In the genomic region with DNA sequence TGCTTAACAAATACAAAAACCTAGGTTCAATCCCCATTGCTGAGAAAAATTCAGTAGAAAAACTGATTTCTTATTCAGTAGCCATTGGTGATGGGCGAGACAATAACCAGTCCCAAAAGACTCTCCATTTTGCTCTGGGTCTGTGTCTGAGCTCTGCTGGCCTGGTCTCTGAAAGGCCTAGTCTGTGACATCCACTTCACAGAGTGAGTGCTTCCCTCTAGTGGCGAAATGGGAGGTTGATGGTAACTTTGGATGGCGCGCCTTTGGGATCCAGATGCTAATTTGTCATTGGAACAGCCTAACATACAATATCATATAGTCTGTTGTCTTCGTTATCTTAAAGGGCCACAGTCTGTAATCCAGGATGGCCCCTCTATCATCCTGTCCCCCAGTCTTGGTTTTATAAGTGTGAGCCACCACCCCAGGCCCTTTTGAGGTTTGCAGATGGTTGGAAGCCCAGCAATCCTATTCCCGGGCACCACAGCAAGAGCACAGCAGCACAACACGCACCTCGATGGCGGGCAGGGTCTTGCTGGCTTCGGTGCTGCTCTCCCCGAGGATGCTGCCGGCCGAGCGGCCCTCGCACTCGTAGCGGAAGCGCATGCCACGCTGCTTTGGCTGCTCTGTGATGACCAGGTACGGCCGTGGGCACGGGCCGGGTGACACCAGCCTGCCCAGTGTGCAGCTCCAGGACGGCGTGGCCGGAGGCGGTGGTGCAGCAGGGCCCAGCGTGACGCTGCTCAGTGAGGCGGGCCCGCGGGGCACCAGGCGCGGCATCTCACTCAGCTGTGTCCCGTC, we compare ENCODE assay signal across 8 mouse cellular contexts. TPM values are rescaled to one million over a fixed set of nuclear protein-coding genes. Genes with fewer than 3 reads are reported as not detected.
A peak's percentile ranks its signal among the peaks of the same experiment; 100 is the strongest.
DNase-seq lines count a peak whose midpoint lies in the region; ATAC-seq lines count a peak whose summit lies in the region.

No protein-coding gene starts in this region.

- H3K27me3 ChIP-seq in embryonic facial prominence, embryonic 10.5 days (replicated peaks; ENCODE audit: low read depth, poor library complexity, severe bottlenecking), result peaks cover 24% of the 10 kb centered on the region
- H3K27me3 ChIP-seq in limb, embryonic 13.5 days, result peaks cover 19% of the 10 kb centered on the region
- H3K27me3 ChIP-seq in midbrain, embryonic 15.5 days (replicated peaks), result 0 out of 2 replicates have a peak, but pooled peaks cover 2% of the 10 kb centered on the region

- DNase-seq in A20 (ENCODE audit: low read depth, low spot score), result peak; percentile 75
- peak; percentile 85 for DNase-seq in adrenal gland, postnatal 10 days
- peak; percentile 80 for DNase-seq in embryonic facial prominence, embryonic 10.5 days (ENCODE audit: low spot score)
- peak; percentile 70 for DNase-seq in heart, adult 8-10 months (ENCODE audit: low spot score)
- DNase-seq in kidney, adult 8-10 months, result peak; percentile 68 to 85
- DNase-seq in spleen, postnatal 10 days (ENCODE audit: low spot score in 2 of 2), result peak; percentile 59 to 76

- WGBS in embryonic facial prominence, embryonic 10.5 days, result 6% methylated on average over 35 of the region's 35 CpGs
- 8% methylated on average over 35 of the region's 35 CpGs for WGBS in limb, embryonic 13.5 days
- 3% methylated on average over 35 of the region's 35 CpGs for WGBS in midbrain, embryonic 15.5 days

- no peaks in the 10 kb centered on the region for H3K36me3 ChIP-seq in embryonic facial prominence, embryonic 10.5 days (replicated peaks)
- H3K36me3 ChIP-seq in limb, embryonic 13.5 days, result 0 out of 2 replicates have a peak, but pooled peaks cover 4% of the 10 kb centered on the region
- no peaks in the 10 kb centered on the region for H3K36me3 ChIP-seq in midbrain, embryonic 15.5 days (replicated peaks)

- H3K9me3 ChIP-seq in embryonic facial prominence, embryonic 10.5 days, result no peaks in the 10 kb centered on the region
- no peaks in the 10 kb centered on the region for H3K9me3 ChIP-seq in limb, embryonic 13.5 days
- H3K9me3 ChIP-seq in midbrain, embryonic 15.5 days, result no peaks in the 10 kb centered on the region

- ATAC-seq in limb, embryonic 13.5 days (ENCODE audit: low FRiP score, low read depth), result peak; percentile 71; the same call in 1 of the 2 replicates
- peak; percentile 88 for ATAC-seq in midbrain, embryonic 15.5 days (replicated peaks)

- H3K9ac ChIP-seq in limb, embryonic 13.5 days, result peak overlapping the region; percentile 68
- peak overlapping the region; percentile 38 for H3K9ac ChIP-seq in midbrain, embryonic 15.5 days

- peak overlapping the region; percentile 50 for H3K4me3 ChIP-seq in embryonic facial prominence, embryonic 10.5 days
- peak overlapping the region; percentile 38 for H3K4me3 ChIP-seq in limb, embryonic 13.5 days
- peak overlapping the region; percentile 32 for H3K4me3 ChIP-seq in midbrain, embryonic 15.5 days

- peaks cover 6% of the 10 kb centered on the region for H3K4me1 ChIP-seq in embryonic facial prominence, embryonic 10.5 days
- peaks cover 5% of the 10 kb centered on the region; the same call in 1 of the 2 replicates for H3K4me1 ChIP-seq in limb, embryonic 13.5 days
- H3K4me1 ChIP-seq in midbrain, embryonic 15.5 days, result 0 out of 2 replicates have a peak, but pooled peaks cover 9% of the 10 kb centered on the region

- peak overlapping the region; percentile 31; the same call in 1 of the 2 replicates for H3K27ac ChIP-seq in embryonic facial prominence, embryonic 10.5 days (replicated peaks)
- no peak overlapping the region for H3K27ac ChIP-seq in limb, embryonic 13.5 days
- H3K27ac ChIP-seq in midbrain, embryonic 15.5 days, result peak overlapping the region; percentile 60

- H3K4me2 ChIP-seq in limb, embryonic 13.5 days (replicated peaks), result peak overlapping the region; percentile 65
- peak overlapping the region; percentile 51 for H3K4me2 ChIP-seq in midbrain, embryonic 15.5 days

RNA-seq across cellular contexts. Expression of a gene that starts 10.0 kb away (rescaled TPM):
- 10 to 100 TPM; 18.8 to 21.6 TPM for total RNA-seq in adrenal gland, postnatal 10 days (2021)
- polyA plus RNA-seq in embryonic facial prominence, embryonic 10.5 days (2016; fragmentation: Nextera tagmentation; extraction: Ambion mirVana), result 3.5 and 4.2 TPM in 2 replicates
- total RNA-seq in heart, adult 8-10 months (2022), result 1 to 10 TPM; 6.4 to 9.2 (median 7.7) TPM
- polyA plus RNA-seq in limb, embryonic 13.5 days (2015; fragmentation: Nextera tagmentation; extraction: Ambion mirVana), result 9.1 and 9.6 TPM in 2 replicates
- polyA plus RNA-seq in midbrain, embryonic 15.5 days (2015; fragmentation: Nextera tagmentation; extraction: Ambion mirVana), result 5.5 and 5.9 TPM in 2 replicates

RNA-seq across cellular contexts. Expression of a gene that starts 14.9 kb away (rescaled TPM):
- 10 to 100 TPM; 29.6 to 58.3 TPM for total RNA-seq in adrenal gland, postnatal 10 days (2021)
- polyA plus RNA-seq in embryonic facial prominence, embryonic 10.5 days (2016; fragmentation: Nextera tagmentation; extraction: Ambion mirVana), result 58.0 and 58.9 TPM in 2 replicates
- total RNA-seq in heart, adult 8-10 months (2022), result 10 to 100 TPM in 3 of 4 experiments, 1 to 10 TPM in 1; 9.6 to 16.8 (median 12.1) TPM
- polyA plus RNA-seq in limb, embryonic 13.5 days (2015; fragmentation: Nextera tagmentation; extraction: Ambion mirVana), result 62.2 and 64.6 TPM in 2 replicates
- 67.2 and 69.1 TPM in 2 replicates for polyA plus RNA-seq in midbrain, embryonic 15.5 days (2015; fragmentation: Nextera tagmentation; extraction: Ambion mirVana)

RNA-seq across cellular contexts. Expression of a gene that starts 41.8 kb away (rescaled TPM):
- total RNA-seq in adrenal gland, postnatal 10 days (2021), result 10 to 100 TPM; 54.7 to 56.2 TPM
- 187 and 191 TPM in 2 replicates for polyA plus RNA-seq in embryonic facial prominence, embryonic 10.5 days (2016; fragmentation: Nextera tagmentation; extraction: Ambion mirVana)
- 10 to 100 TPM; 44.9 to 65.4 (median 52.1) TPM for total RNA-seq in heart, adult 8-10 months (2022)
- 167 and 179 TPM in 2 replicates for polyA plus RNA-seq in limb, embryonic 13.5 days (2015; fragmentation: Nextera tagmentation; extraction: Ambion mirVana)
- 142 and 155 TPM in 2 replicates for polyA plus RNA-seq in midbrain, embryonic 15.5 days (2015; fragmentation: Nextera tagmentation; extraction: Ambion mirVana)

RNA-seq across cellular contexts. Expression of a gene that starts 42.1 kb away (rescaled TPM):
- total RNA-seq in adrenal gland, postnatal 10 days (2021), result under 1 TPM; 0.55 to 0.60 TPM
- polyA plus RNA-seq in embryonic facial prominence, embryonic 10.5 days (2016; fragmentation: Nextera tagmentation; extraction: Ambion mirVana), result 0.41 and 0.44 TPM in 2 replicates
- total RNA-seq in heart, adult 8-10 months (2022), result under 1 TPM; 0.25 to 0.84 (median 0.34) TPM
- polyA plus RNA-seq in limb, embryonic 13.5 days (2015; fragmentation: Nextera tagmentation; extraction: Ambion mirVana), result 0.36 and 0.73 TPM in 2 replicates
- polyA plus RNA-seq in midbrain, embryonic 15.5 days (2015; fragmentation: Nextera tagmentation; extraction: Ambion mirVana), result 0.25 and 0.26 TPM in 2 replicates

RNA-seq across cellular contexts. Expression of a gene that starts 45.6 kb away (rescaled TPM):
- 100 to 1,000 TPM; 108 to 117 TPM for total RNA-seq in adrenal gland, postnatal 10 days (2021)
- polyA plus RNA-seq in embryonic facial prominence, embryonic 10.5 days (2016; fragmentation: Nextera tagmentation; extraction: Ambion mirVana), result 82.7 and 86.4 TPM in 2 replicates
- 10 to 100 TPM; 69.3 to 77.8 (median 72.6) TPM for total RNA-seq in heart, adult 8-10 months (2022)
- polyA plus RNA-seq in limb, embryonic 13.5 days (2015; fragmentation: Nextera tagmentation; extraction: Ambion mirVana), result 75.9 and 77.4 TPM in 2 replicates
- polyA plus RNA-seq in midbrain, embryonic 15.5 days (2015; fragmentation: Nextera tagmentation; extraction: Ambion mirVana), result 129 and 135 TPM in 2 replicates
